Mouse (Mus musculus) frontal cortex, adult (tissue): ENCODE data around the gene Dusp16.
"Not testable (repeated sequence)": the region's sequence is repeated elsewhere in the genome, so short reads cannot be mapped to it uniquely, and the experiment has no call there.

Experiments
- ATAC-seq: cut with Nextera tagmentation; 2 replicates; pipeline ENCODE4 v1.9.2; 2017; ENCODE audit warnings: mild to moderate bottlenecking, moderate library complexity, mixed read lengths; ENCODE audit not compliant: low TSS enrichment

The Dusp16 gene

GRCm38 (mm10) chr6:134700451-134701210, 91.8 kb downstream of the Dusp16 start:
- peak; percentile 73 for ATAC-seq

GRCm38 (mm10) chr6:134698243-134698642, 94.2 kb downstream of the Dusp16 start:
- ATAC-seq: no peak

GRCm38 (mm10) chr6:134696554-134696953, 95.9 kb downstream of the Dusp16 start:
- ATAC-seq: no peak

GRCm38 (mm10) chr6:134696146-134696545, 96.3 kb downstream of the Dusp16 start:
- ATAC-seq: no peak

GRCm38 (mm10) chr6:134695625-134696024, 96.8 kb downstream of the Dusp16 start:
- ATAC-seq: no peak

- no peak for ATAC-seq
These were observed 97.4 kb downstream of the Dusp16 start for GRCm38 (mm10) chr6:134694988-134695387.

GRCm38 (mm10) chr6:134694498-134694897, 97.9 kb downstream of the Dusp16 start:
- ATAC-seq: no peak

- no peak for ATAC-seq
These were observed 106.9 kb downstream of the Dusp16 start for GRCm38 (mm10) chr6:134685515-134685914.

GRCm38 (mm10) chr6:134685040-134685439, 107.4 kb downstream of the Dusp16 start:
- no peak for ATAC-seq

GRCm38 (mm10) chr6:134684354-134684915, 108.0 kb downstream of the Dusp16 start:
- no peak for ATAC-seq

GRCm38 (mm10) chr6:134679330-134679729, 113.1 kb downstream of the Dusp16 start:
- ATAC-seq: not testable (repeated sequence)

- no peak for ATAC-seq
These were observed 114.4 kb downstream of the Dusp16 start for GRCm38 (mm10) chr6:134678037-134678436.

GRCm38 (mm10) chr6:134677504-134677903, 114.9 kb downstream of the Dusp16 start:
- peak; percentile 93 for ATAC-seq

GRCm38 (mm10) chr6:134673712-134674111, 118.7 kb downstream of the Dusp16 start:
- not testable (repeated sequence) for ATAC-seq

GRCm38 (mm10) chr6:134670881-134671411, 121.5 kb downstream of the Dusp16 start:
- ATAC-seq: peak; percentile 74

- ATAC-seq: no peak
These were observed 123.1 kb downstream of the Dusp16 start for GRCm38 (mm10) chr6:134669179-134669865.

- ATAC-seq: no peak
These were observed 123.9 kb downstream of the Dusp16 start for GRCm38 (mm10) chr6:134668519-134668918.

- no peak for ATAC-seq
These were observed 126.6 kb downstream of the Dusp16 start for GRCm38 (mm10) chr6:134665817-134666216.
